In the genomic region with DNA sequence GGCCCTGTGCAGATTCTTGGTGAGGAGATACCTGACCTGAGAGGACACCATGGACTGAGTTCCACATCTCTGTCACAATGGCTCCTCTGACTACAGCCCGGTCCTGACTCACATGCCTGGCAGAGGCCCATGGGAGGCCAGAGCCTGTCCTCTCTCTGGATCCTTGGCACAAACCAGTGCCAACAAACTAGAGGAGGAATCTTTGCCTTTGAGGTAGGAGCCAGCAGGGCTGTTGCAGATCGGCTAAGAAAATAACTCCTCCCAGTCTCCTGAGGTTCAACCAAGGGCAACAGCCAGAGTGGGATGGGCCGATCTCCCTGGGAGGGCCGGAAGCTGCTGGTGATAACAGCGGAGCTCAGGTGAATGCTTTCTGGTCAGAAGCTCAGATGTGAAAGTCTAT, we compare ENCODE assay signal across 8 mouse cellular contexts. TPM values are rescaled to one million over a fixed set of nuclear protein-coding genes. Genes with fewer than 3 reads are reported as not detected.
A peak's percentile ranks its signal among the peaks of the same experiment; 100 is the strongest.
DNase-seq lines count a peak whose midpoint lies in the region; ATAC-seq lines count a peak whose summit lies in the region.

No protein-coding gene starts in this region.

- peaks cover 8% of the 10 kb centered on the region for H3K4me1 ChIP-seq in heart, embryonic 11.5 days (ENCODE audit: control insufficient read depth, insufficient read depth, low read length)

- 30% methylated on average over 5 of the region's 5 CpGs for WGBS in heart, embryonic 11.5 days (ENCODE audit: insufficient replicate concordance)

- no peaks in the 10 kb centered on the region for H3K27me3 ChIP-seq in heart, embryonic 11.5 days (ENCODE audit: control insufficient read depth, insufficient read depth, low read length)

- H3K36me3 ChIP-seq in heart, embryonic 11.5 days (ENCODE audit: control insufficient read depth, insufficient read depth, low read length) = no peaks in the 10 kb centered on the region

- no peak overlapping the region for H3K4me2 ChIP-seq in heart, embryonic 11.5 days

- peak; percentile 98 for DNase-seq in heart, adult 11 months
- peak; percentile 5 for DNase-seq in cerebellum, adult 9-10 months
- peak; percentile 68 for DNase-seq in heart, postnatal 4 days
- DNase-seq in skeletal muscle tissue, adult 2 months (ENCODE audit: low read depth, low spot score) = peak; percentile 75
- DNase-seq in right cerebral cortex, postnatal 10 days (ENCODE audit: low spot score in 2 of 2) = no peak
- DNase-seq in right cerebral cortex, adult 2 months (ENCODE audit: low spot score in 2 of 2) = no peak
- no peak for DNase-seq in embryo, embryonic 9.5 days (ENCODE audit: extremely low spot score)

- H3K9me3 ChIP-seq in heart, embryonic 11.5 days (replicated peaks; ENCODE audit: control insufficient read depth, low read length) = no peaks in the 10 kb centered on the region

- no peak overlapping the region for H3K9ac ChIP-seq in heart, embryonic 11.5 days (ENCODE audit: low read depth, low read length)

- no peak overlapping the region for H3K4me3 ChIP-seq in heart, embryonic 11.5 days (ENCODE audit: low read depth, low read length)

- no peak overlapping the region for H3K27ac ChIP-seq in heart, embryonic 11.5 days (ENCODE audit: low read depth, low read length)

- no peak for ATAC-seq in heart, embryonic 11.5 days (replicated peaks; ENCODE audit: insufficient number of reproducible peaks, low FRiP score, low TSS enrichment)

RNA-seq across cellular contexts. Expression of gene Adra1b, which starts 28.2 kb away (rescaled TPM):
- polyA plus RNA-seq in heart, embryonic 11.5 days (2014; fragmentation: Nextera tagmentation; extraction: Ambion mirVana) = 1.9 and 2.3 TPM in 2 replicates
- total RNA-seq in heart, postnatal 4 days (2021) = 10 to 100 TPM; 37.0 to 39.2 TPM

Comparison
In these comparisons a context has a peak if more than half of its experiments do, and no peak if none do; other contexts are left out.
1. DNase-seq: peak in heart, adult 11 months (single experiment), cerebellum, adult 9-10 months (single experiment), heart, postnatal 4 days (single experiment) and skeletal muscle tissue, adult 2 months (single experiment); none in right cerebral cortex, postnatal 10 days (0 of 2), right cerebral cortex, adult 2 months (0 of 2) and embryo, embryonic 9.5 days (single experiment).